Mouse (Mus musculus): ENCODE data around the gene Kpna2. TPM values are rescaled to one million over a fixed set of nuclear protein-coding genes. Genes with fewer than 3 reads are reported as not detected.
"Not testable (repeated sequence)": the region's sequence is repeated elsewhere in the genome, so short reads cannot be mapped to it uniquely, and the experiment has no call there.

Gene Kpna2
- polyA plus RNA-seq, 1 experiment = 53.4 TPM

- 87% methylated on average over 5 of the region's 5 CpGs for WGBS
- not testable (repeated sequence) for DNase-seq (ENCODE audit: low read depth, low spot score)
Measured at GRCm38 (mm10) chr11:107019722-107020121, 20.4 kb upstream of the Kpna2 start.

GRCm38 (mm10) chr11:107019318-107019717, 20.0 kb upstream of the Kpna2 start:
- 79% methylated on average over 4 of the region's 4 CpGs for WGBS
- no peak for DNase-seq (ENCODE audit: low read depth, low spot score)

GRCm38 (mm10) chr11:107018606-107019005, 19.3 kb upstream of the Kpna2 start:
- WGBS = 50% methylated on average over 8 of the region's 8 CpGs
- no peak for DNase-seq (ENCODE audit: low read depth, low spot score)

- 71% methylated on average over 6 of the region's 6 CpGs for WGBS
- no peak for DNase-seq (ENCODE audit: low read depth, low spot score)
Measured at GRCm38 (mm10) chr11:107017339-107017886, 18.1 kb upstream of the Kpna2 start.

GRCm38 (mm10) chr11:107016893-107017292, 17.6 kb upstream of the Kpna2 start:
- WGBS = 61% methylated on average over 1 of the region's 1 CpGs
- no peak for DNase-seq (ENCODE audit: low read depth, low spot score)

GRCm38 (mm10) chr11:107015535-107016187, 16.3 kb upstream of the Kpna2 start:
- not testable (repeated sequence) for DNase-seq (ENCODE audit: low read depth, low spot score)
- WGBS = 79% methylated on average over 11 of the region's 11 CpGs

GRCm38 (mm10) chr11:107014597-107015309, 15.4 kb upstream of the Kpna2 start:
- WGBS = 18% methylated on average over 14 of the region's 14 CpGs
- DNase-seq (ENCODE audit: low read depth, low spot score) = no peak

- WGBS = 82% methylated on average over 11 of the region's 11 CpGs
- no peak for DNase-seq (ENCODE audit: low read depth, low spot score)
Measured at GRCm38 (mm10) chr11:107014020-107014585, 14.8 kb upstream of the Kpna2 start.

GRCm38 (mm10) chr11:107012324-107013017, 13.1 kb upstream of the Kpna2 start:
- peak; percentile 88 for DNase-seq (ENCODE audit: low read depth, low spot score)

GRCm38 (mm10) chr11:107011669-107012323, 12.5 kb upstream of the Kpna2 start:
- 24% methylated on average over 18 of the region's 18 CpGs for WGBS
- DNase-seq (ENCODE audit: low read depth, low spot score) = no peak

More at GRCm38 (mm10) chr11:107012324-107013017, 13.1 kb upstream of the Kpna2 start:
- WGBS = under 1% methylated on average over 37 of the region's 37 CpGs

- DNase-seq (ENCODE audit: low read depth, low spot score) = no peak
- WGBS = 74% methylated on average over 7 of the region's 7 CpGs
Measured at GRCm38 (mm10) chr11:107011171-107011570, 11.8 kb upstream of the Kpna2 start.

- DNase-seq (ENCODE audit: low read depth, low spot score) = no peak
Measured at GRCm38 (mm10) chr11:107010447-107010846, 11.1 kb upstream of the Kpna2 start.

GRCm38 (mm10) chr11:107005538-107005937, 6.2 kb upstream of the Kpna2 start:
- no peak for DNase-seq (ENCODE audit: low read depth, low spot score)
- 76% methylated on average over 1 of the region's 1 CpGs for WGBS

More at GRCm38 (mm10) chr11:107010447-107010846, 11.1 kb upstream of the Kpna2 start:
- 66% methylated on average over 3 of the region's 3 CpGs for WGBS

- 37% methylated on average over 8 of the region's 8 CpGs for WGBS
- DNase-seq (ENCODE audit: low read depth, low spot score) = no peak
Measured at GRCm38 (mm10) chr11:107001760-107002675, 2.7 kb upstream of the Kpna2 start.

GRCm38 (mm10) chr11:106999949-107000513, 690 bp upstream of the Kpna2 start:
- DNase-seq (ENCODE audit: low read depth, low spot score) = no peak
- 61% methylated on average over 9 of the region's 9 CpGs for WGBS

- WGBS = under 1% methylated on average over 26 of the region's 26 CpGs
- no peak for DNase-seq (ENCODE audit: low read depth, low spot score)
Measured at GRCm38 (mm10) chr11:106998651-106999150, 640 bp downstream of the Kpna2 start.

GRCm38 (mm10) chr11:106997976-106998375, 1.4 kb downstream of the Kpna2 start:
- 25% methylated on average over 5 of the region's 5 CpGs for WGBS
- DNase-seq (ENCODE audit: low read depth, low spot score) = no peak

GRCm38 (mm10) chr11:106996492-106996891, 2.8 kb downstream of the Kpna2 start:
- DNase-seq (ENCODE audit: low read depth, low spot score) = not testable (repeated sequence)
- WGBS = 94% methylated on average over 7 of the region's 7 CpGs

Data from large intestine, adult 2 months (tissue).